Mouse (Mus musculus): ENCODE measurements around the gene Zfp652.

Zfp652 gene

DNA sequence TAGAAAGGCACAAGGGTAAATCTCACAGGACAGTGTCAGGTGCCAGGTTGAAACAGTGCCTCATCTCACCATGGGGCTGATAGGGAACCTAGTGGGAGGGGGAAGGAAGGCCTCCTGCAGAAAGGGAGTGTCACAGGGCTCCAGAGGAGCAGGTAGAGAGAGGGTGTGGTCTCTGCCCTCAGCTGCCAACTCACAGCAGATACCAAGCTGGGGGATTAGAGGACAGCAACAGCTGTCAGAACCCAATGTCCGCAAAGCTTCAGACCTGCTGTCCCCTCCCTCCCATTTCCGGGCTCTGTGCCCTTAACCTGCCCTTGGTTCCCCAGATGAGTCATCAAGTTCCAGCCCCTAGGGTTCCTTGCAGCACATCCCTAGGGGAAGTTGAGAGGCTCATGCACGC, 93.1 kb downstream of the Zfp652 start:
- in situ Hi-C loops (cut with MboI, MseI): no loop called here

DNA sequence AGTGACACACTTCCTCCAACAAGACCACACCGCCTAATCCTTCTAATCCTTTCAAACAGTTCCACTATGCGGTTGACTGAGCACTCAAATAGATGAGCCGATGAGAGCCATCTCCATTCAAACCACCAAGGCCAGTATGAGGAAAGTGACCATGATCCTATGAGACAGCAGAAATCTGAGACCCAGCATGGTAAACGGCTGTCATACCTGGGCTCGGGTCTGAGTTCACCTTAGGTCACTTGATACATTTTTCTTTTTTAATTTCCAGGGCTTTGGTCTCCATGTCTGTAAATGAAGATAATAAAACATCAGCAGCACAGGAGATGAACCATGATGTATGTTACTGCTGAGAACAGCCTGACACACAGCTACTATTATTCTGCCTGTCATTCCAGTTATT, 95.4 kb downstream of the Zfp652 start:
- in situ Hi-C loops (cut with MboI, MseI): no loop called here

DNA sequence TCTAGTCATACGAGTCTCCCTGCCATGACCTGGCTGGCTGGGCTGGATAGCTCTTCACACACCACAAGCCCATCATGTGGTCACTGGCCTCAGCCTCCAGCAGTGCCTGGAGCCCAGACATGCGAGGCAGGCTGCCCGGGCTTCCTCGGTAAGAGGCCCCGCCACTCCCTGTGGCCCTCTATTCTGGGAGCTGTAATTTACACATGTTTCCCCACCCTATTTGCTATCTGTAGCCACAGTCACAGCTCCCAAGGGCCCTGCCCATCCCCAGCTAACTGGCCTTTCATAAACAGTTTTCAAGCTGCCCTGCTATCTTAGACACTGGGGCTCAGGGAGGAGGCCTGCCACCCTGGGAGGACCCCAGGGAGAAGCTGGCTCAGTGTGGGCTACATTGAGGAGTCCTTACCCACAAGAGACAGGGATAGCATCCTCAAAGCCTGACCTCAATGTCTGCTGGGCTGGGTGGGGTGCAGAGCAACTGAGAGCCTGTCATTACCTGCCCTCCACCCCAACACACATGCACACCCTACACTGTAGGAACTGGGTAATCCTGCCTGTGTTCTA, 96.1 kb downstream of the Zfp652 start:
- in situ Hi-C loops (cut with MboI, MseI): no loop called here

DNA sequence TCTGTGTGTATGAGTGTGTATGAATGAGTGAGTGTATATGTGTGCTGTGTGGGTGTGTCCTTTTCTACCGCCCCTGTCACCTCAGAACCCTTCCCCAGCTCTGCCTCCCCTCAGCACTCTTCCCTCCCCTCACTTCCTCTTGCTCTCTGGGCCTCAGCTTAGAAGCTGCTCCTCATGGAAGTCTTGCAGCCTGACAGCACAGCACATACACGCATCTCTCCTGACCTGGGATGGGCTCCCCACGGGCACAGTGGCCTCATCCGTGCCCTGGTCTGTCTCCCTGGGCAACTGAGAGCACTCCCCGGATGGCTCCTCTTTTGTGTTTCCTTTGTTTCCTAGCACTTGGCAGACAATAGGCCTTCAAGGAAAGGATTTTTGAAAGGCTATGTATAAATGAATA, 97.1 kb downstream of the Zfp652 start:
- in situ Hi-C loops (cut with MboI, MseI): no loop called here

DNA sequence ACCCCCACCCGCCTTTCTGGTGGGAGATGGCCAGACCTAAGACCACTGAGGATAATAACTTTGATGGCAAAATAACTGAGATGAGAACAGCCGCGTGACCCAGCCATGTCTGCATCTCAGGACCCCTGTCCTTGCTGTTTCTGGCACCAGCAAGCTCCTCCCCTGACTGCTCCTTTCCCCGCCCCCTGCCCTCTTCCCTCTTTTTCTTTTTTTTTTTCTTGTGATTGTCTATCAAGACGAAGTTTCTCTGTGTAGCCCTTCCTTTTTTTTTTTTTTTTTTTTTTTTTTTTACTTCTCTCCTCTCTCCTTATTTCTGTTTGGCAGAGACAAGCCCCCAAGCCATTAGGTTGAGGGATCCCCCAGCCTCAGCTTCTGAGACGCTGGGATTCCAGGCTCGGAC, 98.4 kb downstream of the Zfp652 start:
- in situ Hi-C loops (cut with MboI, MseI): no loop called here

DNA sequence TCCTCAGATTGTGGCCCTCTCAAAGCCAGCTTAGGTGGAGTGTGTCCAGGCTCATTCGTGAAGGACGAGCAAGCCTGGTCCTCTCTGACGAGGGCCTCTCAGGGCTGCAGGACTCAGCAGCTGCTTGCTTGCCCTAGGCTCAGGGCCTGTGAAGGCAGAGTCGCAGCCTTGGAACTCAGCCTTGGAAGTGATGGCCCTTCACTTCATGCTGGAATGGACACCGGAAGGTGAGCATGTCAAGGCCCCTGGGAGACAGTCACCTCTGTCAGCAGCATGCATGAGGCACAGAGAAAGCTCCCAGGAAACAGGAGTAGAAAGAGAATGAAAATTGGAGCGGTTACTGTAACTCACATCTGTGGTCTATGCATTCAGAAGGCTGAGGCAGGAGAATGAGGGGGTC, 99.3 kb downstream of the Zfp652 start:
- in situ Hi-C loops (cut with MboI, MseI): no loop called here

DNA sequence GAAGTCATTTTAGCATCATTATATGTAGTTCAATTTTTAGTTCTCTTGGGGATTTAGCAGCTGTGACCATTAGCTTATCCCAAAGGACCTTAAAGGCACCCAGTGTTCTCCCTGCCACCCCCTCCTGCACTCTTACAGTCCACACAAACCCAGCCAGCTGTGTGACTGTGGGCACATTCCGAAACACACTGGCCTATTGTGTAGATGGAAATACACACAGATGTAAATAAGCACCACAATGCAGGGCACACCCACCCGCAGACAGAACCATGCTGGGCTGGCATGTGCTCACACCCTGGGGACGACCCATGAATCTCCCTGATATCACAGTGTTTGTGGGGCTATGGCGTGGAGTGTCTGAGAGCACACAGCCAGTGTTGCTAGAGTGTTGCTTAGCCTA, 99.8 kb downstream of the Zfp652 start:
- in situ Hi-C loops (cut with MboI, MseI): no loop called here

DNA sequence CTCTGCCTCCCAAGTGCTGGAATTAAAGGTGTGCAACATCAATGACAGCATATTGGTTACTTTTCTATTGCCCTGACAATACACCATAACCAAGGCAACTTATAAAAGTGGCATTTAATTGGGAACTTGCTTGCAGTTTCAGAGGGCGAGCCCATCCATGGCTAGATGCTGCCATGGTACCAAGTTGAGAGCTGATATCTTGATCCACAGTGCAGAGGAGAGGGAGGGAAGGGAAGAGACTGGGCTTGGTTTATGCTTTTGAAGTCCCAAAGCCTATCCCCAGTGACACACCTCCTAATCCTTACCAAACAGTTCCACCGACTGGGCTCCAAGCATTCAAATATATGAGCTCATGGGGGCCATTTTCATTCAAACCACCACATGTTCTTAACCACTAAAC, 101.6 kb downstream of the Zfp652 start:
- in situ Hi-C loops (cut with MboI, MseI): no loop called here

DNA sequence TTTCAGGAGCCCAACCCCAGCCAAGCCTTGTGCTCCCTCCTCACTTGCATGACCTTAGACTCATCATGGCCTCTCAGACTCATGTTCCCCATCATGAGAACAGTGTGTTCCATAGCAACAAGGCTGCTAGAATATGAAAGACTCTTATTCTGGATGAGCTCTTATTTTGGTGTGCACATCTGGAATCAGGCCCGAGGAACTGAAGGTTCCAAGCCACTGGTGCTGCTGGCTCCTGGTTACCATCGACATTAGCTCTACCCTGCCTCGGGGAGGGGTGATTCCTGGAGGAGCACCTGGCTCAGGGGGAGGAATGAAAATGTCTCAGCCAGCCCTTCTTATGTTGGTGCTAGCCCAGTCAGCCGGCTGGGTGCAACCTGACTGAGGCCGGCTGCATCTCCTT, 102.4 kb downstream of the Zfp652 start:
- in situ Hi-C loops (cut with MboI, MseI): no loop called here

DNA sequence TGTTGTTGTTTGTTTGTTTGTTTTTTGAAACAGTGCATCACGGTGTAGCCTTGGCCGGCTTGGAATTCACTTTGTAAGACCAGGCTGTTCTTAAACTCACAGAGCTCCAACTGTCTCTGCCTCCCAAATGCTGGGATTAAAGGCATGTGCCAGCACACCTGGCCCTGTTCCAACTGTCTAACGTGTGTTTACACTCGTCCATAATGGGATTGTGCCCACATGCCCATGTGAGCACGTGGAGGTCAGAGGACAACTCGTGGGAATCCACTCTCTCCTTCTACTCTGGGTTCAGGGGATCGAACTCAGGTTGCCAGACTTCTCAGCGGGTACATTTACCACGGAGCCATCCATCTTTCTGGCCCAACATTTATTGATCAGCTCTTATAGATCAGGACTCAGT, 102.9 kb downstream of the Zfp652 start:
- in situ Hi-C loops (cut with MboI, MseI): no loop called here

DNA sequence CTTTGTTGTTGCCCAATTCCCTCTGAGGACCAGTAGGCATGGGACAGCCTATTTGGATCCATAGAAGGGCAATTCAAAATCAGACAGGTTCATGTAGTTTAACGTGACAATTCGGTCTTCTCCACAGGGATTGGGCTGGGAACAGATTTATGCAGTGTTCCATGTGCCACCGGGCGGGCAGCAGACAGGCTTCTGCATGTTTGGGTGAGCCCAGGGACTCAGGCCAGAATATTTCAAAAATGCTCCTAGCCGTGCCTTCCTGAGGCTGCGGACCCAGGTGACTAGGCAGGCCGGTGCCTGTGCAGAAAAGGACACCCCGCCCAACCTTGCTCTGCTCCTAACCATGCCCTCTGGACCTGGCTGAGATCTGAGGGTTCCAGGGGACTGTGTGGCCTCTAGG, 106.7 kb downstream of the Zfp652 start:
- in situ Hi-C loops (cut with MboI, MseI): no loop called here

DNA sequence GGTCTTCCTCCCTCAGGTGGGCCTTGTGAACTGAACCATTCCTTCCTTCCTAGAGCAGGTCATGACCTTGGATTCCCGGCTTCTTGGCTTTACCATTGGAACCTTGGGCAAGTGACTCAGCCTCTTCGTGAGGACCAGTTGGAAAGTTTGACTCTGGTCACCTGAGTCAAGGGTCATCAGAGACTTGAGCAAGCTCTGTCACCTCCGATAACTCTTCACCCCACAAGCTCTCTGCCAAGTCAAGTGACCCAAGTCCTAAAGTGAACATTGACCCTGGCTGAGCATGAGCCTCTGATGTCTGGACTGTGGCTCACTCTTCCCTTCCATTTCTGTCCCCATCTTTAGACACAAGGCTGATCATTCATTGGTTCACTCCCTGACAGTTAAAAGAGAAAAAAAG, 109.0 kb downstream of the Zfp652 start:
- in situ Hi-C loops (cut with MboI, MseI): no loop called here

DNA sequence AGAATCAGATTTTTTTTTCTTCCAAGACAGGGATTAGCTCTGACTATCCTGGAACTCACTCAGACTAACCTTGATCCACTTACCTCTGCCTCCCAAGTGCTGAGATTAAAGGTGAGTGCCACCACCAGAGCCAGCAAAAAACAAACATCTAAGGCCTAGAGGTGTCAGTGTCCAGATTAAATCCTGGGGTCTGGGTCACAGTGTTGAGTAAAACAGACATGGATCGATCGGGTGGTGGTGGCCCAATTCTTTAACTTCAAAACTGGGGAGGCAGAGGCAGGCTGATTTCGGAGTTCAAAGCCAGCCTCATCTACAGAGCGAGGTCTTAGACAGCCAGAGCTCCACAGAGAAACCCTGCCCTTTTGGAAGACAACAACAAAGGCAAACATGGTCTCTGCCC, 110.0 kb downstream of the Zfp652 start:
- in situ Hi-C loops (cut with MboI, MseI): no loop called here

DNA sequence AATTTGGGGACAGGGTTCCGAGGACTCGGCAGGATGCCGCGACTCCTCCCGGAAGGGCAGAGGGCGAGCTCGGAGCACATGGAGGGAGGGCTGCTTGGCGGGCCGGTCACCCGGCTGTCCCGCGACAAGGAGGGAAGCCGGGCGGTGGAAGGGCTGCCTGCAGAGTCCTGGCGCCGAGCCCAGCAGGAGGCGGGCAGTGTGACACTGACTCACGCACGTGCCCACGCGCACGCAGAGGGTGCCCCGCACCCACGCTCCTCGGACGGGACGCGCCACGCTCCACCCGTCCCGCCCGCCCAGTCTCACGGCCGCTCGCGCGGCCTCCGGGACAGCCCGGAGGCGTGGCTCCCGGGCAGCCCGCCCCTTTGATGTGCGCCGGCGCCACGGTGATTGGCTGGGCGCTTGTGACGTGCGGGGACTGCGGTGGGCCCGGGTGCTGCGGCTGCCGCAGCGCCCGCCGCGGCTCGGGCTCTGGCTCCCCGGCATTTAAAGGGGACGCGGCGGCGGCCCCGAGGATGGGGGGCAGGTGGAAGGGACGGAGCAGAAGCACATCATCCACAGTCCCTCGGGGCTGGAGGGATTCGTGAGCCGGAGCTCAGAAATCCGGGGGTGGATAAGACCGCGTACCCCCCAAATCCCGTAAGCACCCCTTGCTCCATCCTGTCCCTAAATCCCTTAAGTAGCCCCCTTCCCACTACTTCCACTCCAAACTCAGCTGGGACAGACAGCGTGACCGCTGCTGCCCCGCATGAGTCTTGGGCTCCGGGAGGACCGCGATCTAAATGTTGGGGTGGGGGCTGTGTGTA, 111.8 kb downstream of the Zfp652 start, which contains the start of gene Phospho1:
Phospho1 (plus strand) TSS at position 429 of the 806 bp plus-strand sequence.
- in situ Hi-C loops (cut with MboI, MseI): no loop called here

DNA sequence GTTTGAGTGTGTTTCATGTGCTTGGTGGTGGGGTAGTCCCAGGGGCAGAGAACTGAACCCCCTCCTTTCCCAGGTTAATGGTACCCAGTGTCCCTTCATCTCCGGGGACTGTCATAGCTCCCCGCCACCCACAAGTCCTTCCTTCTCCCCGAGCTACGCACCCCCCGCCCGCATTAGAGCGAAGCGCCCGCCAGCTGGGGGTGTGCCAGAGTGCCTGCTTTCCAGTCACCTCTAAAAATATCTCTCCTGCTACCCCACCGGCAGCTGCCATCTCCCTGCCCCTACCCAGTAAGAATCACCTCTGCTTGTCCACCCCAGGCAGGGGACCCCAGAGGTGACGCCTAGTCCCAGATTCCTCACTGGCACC, 112.4 kb downstream of the Zfp652 start:
- in situ Hi-C loops (cut with MboI, MseI): no loop called here

DNA sequence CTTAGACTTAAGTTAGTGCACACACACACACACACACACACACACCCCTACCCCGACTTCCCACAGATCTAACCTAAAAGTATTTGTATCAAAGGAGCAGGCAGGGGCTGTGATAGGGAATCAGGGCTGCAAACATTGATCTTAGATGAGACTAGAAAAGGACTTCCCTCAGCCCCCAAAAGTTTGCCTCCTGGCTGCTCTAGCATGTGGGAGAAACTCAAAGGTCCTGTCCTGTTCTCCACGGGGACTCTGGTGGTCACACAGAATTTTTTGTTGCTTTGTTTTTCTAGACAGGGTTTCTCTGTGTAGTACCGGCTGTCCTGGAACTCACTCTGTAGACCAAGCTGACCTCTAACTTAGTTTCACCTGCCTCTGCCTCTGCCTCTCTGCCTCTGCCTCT, 113.2 kb downstream of the Zfp652 start:
- in situ Hi-C loops (cut with MboI, MseI): no loop called here

DNA sequence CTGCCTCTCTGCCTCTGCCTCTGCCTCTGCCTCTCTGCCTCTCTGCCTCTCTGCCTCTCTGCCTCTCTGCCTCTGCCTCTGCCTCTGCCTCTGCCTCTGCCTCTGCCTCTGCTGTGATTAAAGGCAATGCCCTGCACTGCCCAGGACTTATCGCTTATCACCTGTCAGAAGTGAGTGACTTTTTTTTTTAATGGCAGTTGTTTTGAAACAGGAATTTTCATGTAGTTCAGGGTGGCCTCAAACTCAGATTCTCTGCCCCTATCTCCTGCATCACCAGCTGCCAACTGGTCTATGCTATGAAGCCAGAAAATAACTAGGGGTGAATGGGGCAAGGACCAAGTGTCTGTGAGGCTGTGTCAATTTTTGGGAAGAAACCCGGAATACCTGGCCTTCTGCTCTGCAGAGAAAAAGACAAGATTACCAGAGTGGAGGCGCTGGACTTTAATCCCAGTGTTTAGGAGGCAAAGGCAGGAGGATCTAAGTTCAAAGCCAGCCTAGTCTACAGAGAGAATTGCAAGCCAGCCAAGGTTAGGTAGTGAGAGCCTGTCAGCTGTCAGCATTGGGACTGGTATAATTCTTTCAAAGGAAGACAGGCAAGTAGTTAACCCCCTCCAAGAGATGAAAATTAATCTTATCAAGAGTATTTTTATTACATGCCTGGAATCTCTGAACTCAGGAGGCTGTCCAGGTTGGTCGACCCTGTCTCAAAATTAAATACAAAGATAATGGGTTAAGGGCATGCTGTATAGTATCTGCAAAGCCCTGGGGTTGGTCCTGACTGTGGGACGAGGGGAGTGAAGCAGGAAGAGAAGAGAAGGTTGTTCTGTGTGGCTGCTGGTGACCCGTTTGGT, 114.1 kb downstream of the Zfp652 start:
- in situ Hi-C loops (cut with MboI, MseI): no loop called here

DNA sequence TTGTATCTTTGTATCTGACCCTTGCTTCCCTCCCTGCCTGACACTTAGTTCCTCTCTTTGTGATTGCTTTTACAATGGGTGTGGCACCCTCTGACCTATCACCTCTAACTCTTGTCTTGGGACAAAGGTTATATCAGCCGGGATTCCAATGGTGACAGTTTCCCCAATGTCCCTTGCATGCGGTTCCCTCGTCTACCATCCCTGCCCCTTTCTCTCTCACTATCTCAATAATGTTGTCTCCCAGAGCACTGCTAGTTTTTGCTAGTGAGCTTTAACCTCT, 114.6 kb downstream of the Zfp652 start:
- in situ Hi-C loops (cut with MboI, MseI): no loop called here

DNA sequence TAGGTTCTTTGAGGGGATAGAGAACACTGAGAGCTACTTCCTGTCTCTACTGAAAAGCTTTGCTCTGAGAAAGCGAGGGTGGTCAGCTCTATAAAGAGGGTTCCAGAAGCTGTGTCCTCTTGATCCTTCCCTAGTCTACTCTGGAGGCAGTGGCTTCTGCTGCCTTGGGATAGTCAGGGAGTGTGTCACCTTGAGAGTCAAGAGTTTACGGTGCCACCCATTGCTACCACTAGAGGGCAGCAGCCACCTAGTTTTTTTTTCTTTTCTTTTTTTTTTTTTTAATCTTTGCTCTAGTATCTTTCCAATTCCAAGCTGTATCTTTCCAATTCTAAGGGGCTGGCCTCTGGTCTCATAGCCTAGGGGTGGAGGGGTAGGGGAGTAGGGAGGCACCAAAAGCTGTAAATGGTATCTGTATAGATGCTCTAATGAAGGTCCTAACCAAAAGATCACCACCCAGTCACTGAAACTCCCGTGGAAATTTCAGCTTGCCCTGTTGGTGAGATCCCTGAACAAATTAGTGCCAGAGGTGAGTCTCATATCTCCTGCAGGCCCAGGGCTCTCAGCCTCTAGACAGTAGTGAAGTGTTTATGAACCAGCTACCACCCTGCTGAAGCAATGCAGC, 115.1 kb downstream of the Zfp652 start:
- in situ Hi-C loops (cut with MboI, MseI): no loop called here

DNA sequence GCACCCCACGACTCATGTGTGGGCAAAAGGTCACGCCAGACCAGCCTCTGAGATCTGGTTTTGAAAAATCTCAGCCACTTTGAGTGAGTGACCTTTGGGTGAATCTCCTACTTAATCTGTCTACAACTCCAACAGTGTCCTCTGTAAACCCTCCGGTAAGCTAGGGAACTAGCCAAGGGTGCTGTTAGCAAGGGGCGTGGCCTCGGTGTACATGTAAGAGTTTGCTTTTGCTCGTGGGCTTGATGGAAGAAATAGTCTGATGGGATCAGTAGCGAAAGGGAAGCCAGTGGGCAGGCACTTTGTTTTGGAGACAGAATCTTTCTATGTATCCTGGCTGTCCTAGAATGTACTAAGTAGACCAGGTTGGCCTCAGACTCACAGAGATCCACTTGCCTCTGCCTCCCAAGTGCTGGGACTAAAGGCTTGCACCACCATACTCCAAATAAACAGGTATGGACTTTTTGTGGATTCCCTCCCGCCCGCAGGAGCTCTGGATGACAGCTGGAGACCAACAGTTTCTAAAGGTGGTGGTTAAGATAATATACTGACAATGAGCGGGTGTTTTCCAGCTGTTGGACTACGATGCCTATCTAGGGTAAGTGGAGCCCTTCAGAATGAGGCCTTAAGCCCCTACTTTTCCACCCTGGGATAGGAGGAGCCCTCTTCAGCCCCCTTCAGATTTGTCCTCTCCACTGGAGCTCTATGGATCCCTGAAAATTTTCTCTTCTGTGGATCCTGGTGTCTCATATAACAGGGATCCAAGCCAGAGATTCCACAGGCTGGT, 115.9 kb downstream of the Zfp652 start:
- in situ Hi-C loops (cut with MboI, MseI): no loop called here

DNA sequence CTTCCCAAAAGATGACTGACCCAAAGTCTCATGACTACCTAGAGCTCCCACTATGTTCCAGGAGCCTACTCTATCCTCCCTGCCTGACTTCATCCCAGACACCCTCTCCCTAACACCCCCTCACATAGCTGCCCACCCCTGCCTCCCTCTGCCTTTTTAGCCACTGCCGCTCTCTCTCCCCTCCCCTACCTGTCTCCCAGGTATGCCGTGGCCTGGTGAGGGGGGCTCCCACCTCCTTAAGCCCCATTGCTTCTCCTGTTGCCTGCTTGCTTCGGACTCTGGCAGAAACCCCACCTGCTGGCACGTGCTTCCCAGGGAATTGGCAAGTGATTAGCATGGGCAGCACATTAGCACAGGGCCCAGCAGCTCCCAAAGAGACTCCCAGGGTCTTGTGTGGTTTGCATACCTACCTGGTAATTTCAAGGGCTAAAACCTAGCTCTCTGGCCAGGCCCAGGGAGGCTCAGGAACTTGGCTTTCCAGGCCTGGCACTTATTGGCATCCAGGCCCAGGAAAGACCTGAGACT, 117.1 kb downstream of the Zfp652 start:
- in situ Hi-C loops (cut with MboI, MseI): no loop called here

All from T-helper 17 cell (primary cell).